ENCODE assay signal across 8 mouse cellular contexts in genomic region chr12:83302320-83303153, GRCm38 (mm10).
A peak's percentile ranks its signal among the peaks of the same experiment; 100 is the strongest.
DNase-seq lines count a peak whose midpoint lies in the region; ATAC-seq and TF ChIP-seq lines count a peak whose summit lies in the region.

No protein-coding gene starts in this region.

- H3K4me1 ChIP-seq in olfactory bulb, adult 2 months (ENCODE audit: control insufficient read depth, insufficient read depth, low read length), result peaks cover 22% of the 10 kb centered on the region

- H3K27ac ChIP-seq in olfactory bulb, adult 2 months (ENCODE audit: insufficient read depth, low read depth, low read length), result peak overlapping the region; percentile 58

- 35% methylated on average over 18 of the region's 18 CpGs for WGBS in olfactory bulb, adult 2 months

- TF ChIP-seq CTCF in olfactory bulb, adult 2 months (IDR thresholded peaks at IDR 0.05; ENCODE audit: insufficient read depth, low read depth, low read length), result no peak

- H3K4me3 ChIP-seq in olfactory bulb, adult 2 months (ENCODE audit: insufficient read depth, low read depth, low read length), result no peak overlapping the region

- ATAC-seq in frontal cortex, adult (ENCODE audit: low TSS enrichment), result peak; percentile 78

- no peak for DNase-seq in frontal cortex, postnatal 25 days (ENCODE audit: low spot score in 2 of 2)
- peak; percentile 90 to 94 for DNase-seq in cerebellum, postnatal 25 days
- peak; percentile 41 to 61 for DNase-seq in heart, adult 18-20 months
- peak; percentile 20 for DNase-seq in layer of hippocampus, adult 9-11 months
- DNase-seq in urinary bladder, postnatal 10 days (ENCODE audit: low spot score), result no peak
- DNase-seq in ovary, postnatal 36 days (ENCODE audit: low spot score), result no peak

- TF ChIP-seq POLR2A in olfactory bulb, adult 2 months (IDR thresholded peaks at IDR 0.05; ENCODE audit: insufficient read depth, low read depth, low read length), result no peak

Comparison
In these comparisons a context has a peak if more than half of its experiments do, and no peak if none do; other contexts are left out.
1. DNase-seq: peak in cerebellum, postnatal 25 days (2 of 2), heart, adult 18-20 months (2 of 2) and layer of hippocampus, adult 9-11 months (single experiment); none in frontal cortex, postnatal 25 days (0 of 2), urinary bladder, postnatal 10 days (single experiment) and ovary, postnatal 36 days (single experiment).